Mouse (Mus musculus) adrenal gland, postnatal 25 days (tissue): ENCODE measurements around the gene Exosc9. TPM values are rescaled to one million over a fixed set of nuclear protein-coding genes. Genes with fewer than 3 reads are reported as not detected.

Experiments
- DNase-seq: peaks from one replicate; pipeline ENCODE4 v3.0.0; 2021; ENCODE audit warnings: mixed read lengths
- long read RNA-seq: library from polyadenylated mRNA; stranded (forward); transcript quantifications from one replicate; pipeline ENCODE4 v2.0.0, GENCODE M21; 2021
- total RNA-seq: library from RNA; stranded (reverse); gene quantifications from 2 replicates; pipeline ENCODE4 v1.2.3, GENCODE M21; 2021

Gene Exosc9
- 30.9 and 35.0 TPM in 2 replicates for total RNA-seq
- long read RNA-seq, transcript Exosc9-201 (12 exons, 1,617 nt): major isoform, 33 of 37 reads
- long read RNA-seq, partial matches to known transcripts: 2 of 37 reads
- long read RNA-seq, other reads (novel, unspliced or antisense): 2 of 37 reads

- peak; percentile 96 for DNase-seq
Measured at GRCm38 (mm10) chr3:36552406-36553047, at the start of gene Exosc9. Gene Exosc9 (plus strand): TSS chr3:36552606.

- no peak for DNase-seq
Measured at GRCm38 (mm10) chr3:36505306-36505705, 47.1 kb upstream of the Exosc9 start.

GRCm38 (mm10) chr3:36505809-36506735, 46.3 kb upstream of the Exosc9 start:
- DNase-seq: no peak

GRCm38 (mm10) chr3:36511491-36511890, 40.9 kb upstream of the Exosc9 start:
- DNase-seq: no peak

- no peak for DNase-seq
Measured at GRCm38 (mm10) chr3:36516196-36516595, 36.2 kb upstream of the Exosc9 start.

- peak; percentile 34 for DNase-seq
Measured at GRCm38 (mm10) chr3:36521073-36522060, 31.0 kb upstream of the Exosc9 start, which contains the start of gene Gm11549. Gene Gm11549 (minus strand): TSS chr3:36521813.

- no peak for DNase-seq
Measured at GRCm38 (mm10) chr3:36522137-36522536, 30.3 kb upstream of the Exosc9 start.

- no peak for DNase-seq
Measured at GRCm38 (mm10) chr3:36524466-36524865, 27.9 kb upstream of the Exosc9 start.

GRCm38 (mm10) chr3:36530345-36530744, 22.1 kb upstream of the Exosc9 start:
- DNase-seq: no peak

- no peak for DNase-seq
Measured at GRCm38 (mm10) chr3:36530781-36531180, 21.6 kb upstream of the Exosc9 start.

- no peak for DNase-seq
Measured at GRCm38 (mm10) chr3:36531242-36531641, 21.2 kb upstream of the Exosc9 start.

GRCm38 (mm10) chr3:36531979-36532542, 20.3 kb upstream of the Exosc9 start:
- no peak for DNase-seq

GRCm38 (mm10) chr3:36532738-36533137, 19.7 kb upstream of the Exosc9 start:
- DNase-seq: no peak

- no peak for DNase-seq
Measured at GRCm38 (mm10) chr3:36533201-36533672, 19.2 kb upstream of the Exosc9 start.

- DNase-seq: no peak
Measured at GRCm38 (mm10) chr3:36536041-36536440, 16.4 kb upstream of the Exosc9 start.

GRCm38 (mm10) chr3:36537701-36538470, 14.5 kb upstream of the Exosc9 start:
- no peak for DNase-seq

- no peak for DNase-seq
Measured at GRCm38 (mm10) chr3:36540756-36541155, 11.7 kb upstream of the Exosc9 start.

GRCm38 (mm10) chr3:36541399-36541798, 11.0 kb upstream of the Exosc9 start:
- no peak for DNase-seq

GRCm38 (mm10) chr3:36544961-36545360, 7.4 kb upstream of the Exosc9 start:
- DNase-seq: no peak

GRCm38 (mm10) chr3:36551343-36551742, 1.1 kb upstream of the Exosc9 start:
- DNase-seq: peak; percentile 27
